ENCODE assay signal across 25 mouse cellular contexts in genomic region chrX:42396441-42396840, GRCm38 (mm10).
"Had no signal": no experiment of that assay in that cellular context is flagged by ENCODE, and none has a peak within 500 bp of the region (broad histone marks: within the 10 kb centered on the region; RNA-seq: fewer than 3 reads in every experiment).

No protein-coding gene starts in this region.

- H3K27me3 ChIP-seq: intestine, embryonic 15.5 days; kidney, embryonic 15.5 days; limb, embryonic 12.5 days; liver, embryonic 12.5 days; liver, embryonic 15.5 days; lung, embryonic 15.5 days; midbrain, embryonic 12.5 days; midbrain, embryonic 15.5 days; neural tube, embryonic 12.5 days; neural tube, embryonic 15.5 days had no signal

- H3K4me3 ChIP-seq: intestine, embryonic 15.5 days; kidney, embryonic 15.5 days; left cerebral cortex, adult 2 months; limb, embryonic 12.5 days; liver, embryonic 12.5 days; liver, embryonic 15.5 days; lung, embryonic 15.5 days; midbrain, embryonic 12.5 days; midbrain, embryonic 15.5 days; neural tube, embryonic 12.5 days; neural tube, embryonic 15.5 days had no signal

- H3K27ac ChIP-seq: intestine, embryonic 15.5 days; kidney, embryonic 15.5 days; left cerebral cortex, adult 2 months; limb, embryonic 12.5 days; liver, embryonic 12.5 days; liver, embryonic 15.5 days; macrophage; midbrain, embryonic 12.5 days; midbrain, embryonic 15.5 days; neural tube, embryonic 12.5 days; neural tube, embryonic 15.5 days; stomach, postnatal 0 days had no signal

- ATAC-seq: intestine, embryonic 15.5 days; liver, embryonic 12.5 days; midbrain, embryonic 15.5 days had no signal

- H3K9me3 ChIP-seq: intestine, embryonic 15.5 days; kidney, embryonic 15.5 days; limb, embryonic 12.5 days; liver, embryonic 12.5 days; liver, embryonic 15.5 days; lung, embryonic 15.5 days; midbrain, embryonic 12.5 days; midbrain, embryonic 15.5 days; neural tube, embryonic 12.5 days; neural tube, embryonic 15.5 days had no signal

- H3K4me2 ChIP-seq: intestine, embryonic 15.5 days; kidney, embryonic 15.5 days; limb, embryonic 12.5 days; liver, embryonic 12.5 days; liver, embryonic 15.5 days; lung, embryonic 15.5 days; midbrain, embryonic 12.5 days; midbrain, embryonic 15.5 days; neural tube, embryonic 12.5 days; neural tube, embryonic 15.5 days had no signal

- H3K36me3 ChIP-seq: intestine, embryonic 15.5 days; kidney, embryonic 15.5 days; limb, embryonic 12.5 days; liver, embryonic 12.5 days; liver, embryonic 15.5 days; lung, embryonic 15.5 days; midbrain, embryonic 12.5 days; midbrain, embryonic 15.5 days; neural tube, embryonic 12.5 days; neural tube, embryonic 15.5 days had no signal

- H3K4me1 ChIP-seq: intestine, embryonic 15.5 days; kidney, embryonic 15.5 days; limb, embryonic 12.5 days; lung, embryonic 15.5 days; midbrain, embryonic 12.5 days; midbrain, embryonic 15.5 days; neural tube, embryonic 12.5 days; neural tube, embryonic 15.5 days had no signal

- H3K9ac ChIP-seq: intestine, embryonic 15.5 days; kidney, embryonic 15.5 days; limb, embryonic 12.5 days; liver, embryonic 12.5 days; liver, embryonic 15.5 days; lung, embryonic 15.5 days; midbrain, embryonic 12.5 days; midbrain, embryonic 15.5 days; neural tube, embryonic 12.5 days; neural tube, embryonic 15.5 days had no signal

- DNase-seq: kidney, adult 11 months; kidney, adult 8-10 months; kidney, postnatal 10 days; kidney, postnatal 36 days; layer of hippocampus, postnatal 36 days; liver; right cerebral cortex, adult 18-20 months; right cerebral cortex, postnatal 14 days; right cerebral cortex, postnatal 4 days; thymus, adult 2 months; thymus, postnatal 14 days; thymus, postnatal 4 days had no signal
